Mouse (Mus musculus) myocyte (in vitro differentiated cells): ENCODE measurements at regions not wholly inside any gene's neighbourhood (a gene's known extent, or its start where the extent isn't known, plus 50 kb on each side); places are given as distances from the start of the nearest gene placed in this dataset.

Experiments
- CEBPB ChIP-seq: IDR thresholded peaks from 2 replicates; pipeline ENCODE4 v1.6.1; 2011; ENCODE audit warnings: mild to moderate bottlenecking, moderate library complexity; ENCODE audit not compliant: poor library complexity, insufficient read depth, severe bottlenecking
- E2F4 ChIP-seq: IDR thresholded peaks from one replicate; pipeline ENCODE4 v1.6.1; 2011; ENCODE audit warnings: mild to moderate bottlenecking, control low read depth, moderate library complexity; ENCODE audit not compliant: insufficient read depth
- MAX ChIP-seq: IDR thresholded peaks from one replicate; pipeline ENCODE4 v1.6.1; 2011; ENCODE audit warnings: low read depth, mild to moderate bottlenecking, control low read depth
- MYOG ChIP-seq, 3 experiments: IDR thresholded peaks; one replicate each; pipeline ENCODE4 v1.6.1; 2011; ENCODE audit warnings: control low read depth in 2 of 3, low read depth in 2 of 3, mild to moderate bottlenecking in 2 of 3; ENCODE audit not compliant: insufficient read length in 2 of 3, control insufficient read depth in 1 of 3, insufficient read depth in 1 of 3
- POLR2A ChIP-seq: IDR thresholded peaks from one replicate; pipeline ENCODE4 v1.6.1; 2011; ENCODE audit warnings: low read depth, mild to moderate bottlenecking, control low read depth, moderate library complexity; ENCODE audit not compliant: insufficient read length
- POLR2AphosphoS2 ChIP-seq: IDR thresholded peaks from one replicate; pipeline ENCODE4 v1.6.1; 2011; ENCODE audit warnings: low read depth, control low read depth; ENCODE audit not compliant: insufficient read length
- REST ChIP-seq: IDR thresholded peaks from one replicate; pipeline ENCODE4 v1.6.1; 2011; ENCODE audit warnings: mild to moderate bottlenecking, control low read depth, moderate library complexity; ENCODE audit not compliant: insufficient read depth, insufficient read length
- TCF12 ChIP-seq: IDR thresholded peaks from one replicate; pipeline ENCODE4 v1.6.1; 2011; ENCODE audit warnings: mild to moderate bottlenecking, control low read depth; ENCODE audit not compliant: poor library complexity, insufficient read depth, severe bottlenecking
- TCF3 ChIP-seq: IDR thresholded peaks from one replicate; pipeline ENCODE4 v1.6.1; 2011; ENCODE audit warnings: low read depth, control low read depth; ENCODE audit not compliant: insufficient read length
- USF1 ChIP-seq: IDR thresholded peaks from one replicate; pipeline ENCODE4 v1.6.1; 2011; ENCODE audit warnings: low read depth, mild to moderate bottlenecking, control low read depth, moderate library complexity

DNA sequence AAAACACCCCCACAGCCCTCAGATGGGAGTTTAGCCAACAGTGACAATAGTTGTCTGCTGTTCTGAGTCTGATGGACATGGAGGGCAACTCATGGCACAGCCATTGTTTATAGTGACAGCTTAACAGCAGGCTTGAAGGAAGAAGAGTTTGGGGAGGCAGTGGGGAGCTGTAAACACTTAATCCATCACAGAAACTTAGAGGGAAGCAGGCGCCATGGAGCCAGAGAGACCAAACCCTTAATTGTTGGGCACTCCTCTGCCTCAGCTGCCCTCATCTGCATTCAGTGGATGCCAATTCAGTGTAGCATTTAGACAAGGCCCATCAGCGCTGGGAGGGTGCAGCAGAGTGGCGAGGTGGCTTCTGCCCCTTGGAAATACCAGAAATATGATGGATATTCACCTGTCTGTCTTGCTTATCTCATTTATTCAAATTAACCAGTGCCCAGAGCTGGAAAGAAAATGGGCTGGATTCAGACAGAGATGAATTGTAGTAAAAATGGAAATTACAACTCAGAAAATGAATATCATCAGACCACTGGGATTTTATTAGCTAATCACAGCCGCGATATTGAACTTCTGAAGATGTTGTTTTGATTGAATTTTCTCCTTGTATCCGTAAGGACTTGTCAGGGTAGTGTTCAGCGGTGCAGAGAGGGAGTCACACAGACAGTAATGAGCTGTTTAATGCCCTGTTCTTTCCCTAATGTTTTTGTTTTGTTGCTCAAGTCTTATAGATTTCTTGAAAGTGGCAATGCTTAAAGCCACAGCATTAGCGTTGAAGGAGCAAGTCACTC, 108.1 kb downstream of the Ackr3 start:
- TF ChIP-seq USF1: no peak
- TF ChIP-seq MYOG (IDR thresholded peaks at IDR 0.05; ENCODE audit: control insufficient read depth in 1 of 3, insufficient read depth in 1 of 3, insufficient read length in 2 of 3, low read depth in 2 of 3): no peak
- no peak for TF ChIP-seq REST
- TF ChIP-seq POLR2A: no peak
- TF ChIP-seq CEBPB: no peak
- no peak for TF ChIP-seq TCF3
- TF ChIP-seq E2F4: no peak
- no peak for TF ChIP-seq MAX
- TF ChIP-seq TCF12: no peak
- no peak for TF ChIP-seq POLR2AphosphoS2
